Comparison of ENCODE assay signal across 25 mouse cellular contexts in genomic region chr1:128078646-128079045, GRCm38 (mm10). TPM values are rescaled to one million over a fixed set of nuclear protein-coding genes. Genes with fewer than 3 reads are reported as not detected.
DNase-seq lines count a peak whose midpoint lies in the region; ATAC-seq and TF ChIP-seq lines count a peak whose summit lies in the region.
"Had no signal": no experiment of that assay in that cellular context is flagged by ENCODE, and none has a peak within 500 bp of the region (broad histone marks: within the 10 kb centered on the region; RNA-seq: fewer than 3 reads in every experiment).

No protein-coding gene starts in this region.

- no peaks in the 10 kb centered on the region for H3K4me1 ChIP-seq in embryonic fibroblast, embryonic 13.5 days (ENCODE audit: control insufficient read depth, insufficient read depth, low read length)
- H3K4me1 ChIP-seq in lung, postnatal 0 days (ENCODE audit: insufficient read depth, low read depth, low read length), result no peaks in the 10 kb centered on the region

- H3K4me2 ChIP-seq in lung, postnatal 0 days (replicated peaks; ENCODE audit: low read depth, low read length), result no peak overlapping the region
- H3K4me2 ChIP-seq: heart, embryonic 12.5 days; heart, embryonic 15.5 days; hindbrain, embryonic 14.5 days had no signal

- WGBS in lung, postnatal 0 days, result 100% methylated on average over 1 of the region's 1 CpGs

- intact Hi-C loops in gastrocnemius, postnatal 36 days (cut with DNase I), result no loop called here
- intact Hi-C loops in left cerebral cortex, adult 2 months (cut with DNase I), result loop anchor here (2.0 kb wide), 1 partner anchor 62 kb away; no protein-coding TSS in a partner anchor

- no peak overlapping the region for H3K4me3 ChIP-seq in left cerebral cortex, adult 2 months
- no peak overlapping the region for H3K4me3 ChIP-seq in embryonic fibroblast, embryonic 13.5 days (ENCODE audit: insufficient read depth, low read length)
- H3K4me3 ChIP-seq in lung, postnatal 0 days (ENCODE audit: low read depth, low read length), result no peak overlapping the region
- H3K4me3 ChIP-seq: heart, embryonic 12.5 days; heart, embryonic 15.5 days had no signal

- TF ChIP-seq CTCF in left cerebral cortex, adult 2 months (IDR thresholded peaks at IDR 0.05), result no peak
- TF ChIP-seq CTCF in embryonic fibroblast, embryonic 13.5 days (IDR thresholded peaks at IDR 0.05; ENCODE audit: borderline replicate concordance, insufficient read depth, low read length), result no peak
- TF ChIP-seq CTCF in lung, postnatal 0 days (IDR thresholded peaks at IDR 0.05), result no peak

- DNase-seq in gastrocnemius, postnatal 25 days, result peak; percentile 37
- DNase-seq in gastrocnemius, postnatal 36 days, result no peak
- no peak for DNase-seq in left cerebral cortex, adult 2 months (ENCODE audit: extremely low spot score in 1 of 2, low spot score in 2 of 2)
- no peak for DNase-seq in left cerebral cortex, adult 11 months (ENCODE audit: low spot score)
- peak; percentile 31 for DNase-seq in skeletal muscle tissue, adult 2 months (ENCODE audit: low read depth, low spot score)
- DNase-seq in lung, postnatal 0 days (ENCODE audit: low spot score), result no peak
- DNase-seq: adrenal gland, adult 2 months; adrenal gland, postnatal 14 days; cerebellum, adult 11 months; cerebellum, adult 8-10 months; cerebellum, postnatal 10 days; cerebellum, postnatal 36 days; forebrain, postnatal 0 days; heart, adult 18-20 months; heart, postnatal 10 days; heart, postnatal 4 days had no signal

- no peak overlapping the region for H3K9ac ChIP-seq in lung, postnatal 0 days (replicated peaks; ENCODE audit: low read depth)
- H3K9ac ChIP-seq: forebrain, postnatal 0 days; heart, embryonic 12.5 days; heart, embryonic 15.5 days; hindbrain, embryonic 14.5 days had no signal

- no peaks in the 10 kb centered on the region for H3K27me3 ChIP-seq in lung, postnatal 0 days (replicated peaks; ENCODE audit: insufficient read depth, low read length)
- H3K27me3 ChIP-seq: heart, embryonic 12.5 days; heart, embryonic 15.5 days had no signal

- no peak for TF ChIP-seq POLR2A in embryonic fibroblast, embryonic 13.5 days (IDR thresholded peaks at IDR 0.05; ENCODE audit: low read depth, low read length)

- peak overlapping the region; percentile 90 for H3K27ac ChIP-seq in left cerebral cortex, adult 2 months
- peak overlapping the region; percentile 52; the same call in 1 of the 2 replicates for H3K27ac ChIP-seq in embryonic fibroblast, embryonic 13.5 days (ENCODE audit: insufficient read depth, low read length)
- no peak overlapping the region for H3K27ac ChIP-seq in lung, postnatal 0 days (ENCODE audit: low read length)
- H3K27ac ChIP-seq: heart, embryonic 15.5 days; hindbrain, embryonic 14.5 days; hindbrain, postnatal 0 days had no signal

- no peak for TF ChIP-seq EP300 in lung, postnatal 0 days (IDR thresholded peaks at IDR 0.05)

- ATAC-seq in lung, postnatal 0 days, result no peak
- ATAC-seq: CD4-positive, CD25-positive, alpha-beta regulatory T cell, adult 4 months; forebrain, embryonic 14.5 days; forebrain, postnatal 0 days; hindbrain, postnatal 0 days; inflammation-experienced regulatory T-cells, adult 6 months; intestine, embryonic 16.5 days had no signal

- no peaks in the 10 kb centered on the region for H3K9me3 ChIP-seq in lung, postnatal 0 days (ENCODE audit: low read length)
- H3K9me3 ChIP-seq: heart, embryonic 12.5 days; heart, embryonic 15.5 days had no signal

- H3K36me3 ChIP-seq in lung, postnatal 0 days (ENCODE audit: insufficient read depth, low read length), result no peaks in the 10 kb centered on the region
- H3K36me3 ChIP-seq: heart, embryonic 15.5 days had no signal

RNA-seq across cellular contexts. Expression of gene Zranb3, which starts 24.2 kb away (rescaled TPM):
- 1 to 10 TPM; 3.6 to 4.2 TPM for total RNA-seq in gastrocnemius, postnatal 25 days (2021)
- 1 to 10 TPM; 4.8 to 5.4 TPM for total RNA-seq in gastrocnemius, postnatal 36 days (2021)
- 1 to 10 TPM; 6.8 to 7.8 TPM for total RNA-seq in left cerebral cortex, adult 2 months (2021)
- 8.6 and 10.9 TPM in 2 replicates for polyA plus RNA-seq in embryonic fibroblast, embryonic 13.5 days (2011; ENCODE audit: insufficient read length, low read depth, missing spikeins)
- polyA plus RNA-seq in lung, postnatal 0 days (2015; fragmentation: Nextera tagmentation; extraction: Ambion mirVana), result 1.0 and 1.5 TPM in 2 replicates

RNA-seq across cellular contexts. Expression of gene R3hdm1, which starts 24.5 kb away (rescaled TPM):
- total RNA-seq in gastrocnemius, postnatal 25 days (2021), result 10 to 100 TPM; 49.3 to 56.3 TPM
- 10 to 100 TPM; 60.6 to 67.7 TPM for total RNA-seq in gastrocnemius, postnatal 36 days (2021)
- 100 to 1,000 TPM; 505 to 574 TPM for total RNA-seq in left cerebral cortex, adult 2 months (2021)
- polyA plus RNA-seq in embryonic fibroblast, embryonic 13.5 days (2011; ENCODE audit: insufficient read length, low read depth, missing spikeins), result 70.3 and 97.9 TPM in 2 replicates
- 38.8 and 42.9 TPM in 2 replicates for polyA plus RNA-seq in lung, postnatal 0 days (2015; fragmentation: Nextera tagmentation; extraction: Ambion mirVana)

Comparison
In these comparisons a context has a peak if more than half of its experiments do, and no peak if none do; other contexts are left out.
1. DNase-seq: peak in gastrocnemius, postnatal 25 days (single experiment) and skeletal muscle tissue, adult 2 months (single experiment); none in gastrocnemius, postnatal 36 days (0 of 2), left cerebral cortex, adult 2 months (0 of 2), left cerebral cortex, adult 11 months (single experiment) and lung, postnatal 0 days (single experiment).
2. RNA of gene R3hdm1, which starts 24.5 kb away (total RNA-seq): 505 to 574 TPM in left cerebral cortex, adult 2 months; 60.6 to 67.7 TPM in gastrocnemius, postnatal 36 days and 49.3 to 56.3 TPM in gastrocnemius, postnatal 25 days; every median in the first group is over 4 times any median in the second.